Mouse (Mus musculus): ENCODE measurements around the gene Gpank1. TPM values are rescaled to one million over a fixed set of nuclear protein-coding genes. Genes with fewer than 3 reads are reported as not detected.
"Not testable (repeated sequence)": the region's sequence is repeated elsewhere in the genome, so short reads cannot be mapped to it uniquely, and the experiment has no call there.

Gpank1 gene
- total RNA-seq, 2 experiments from 2014 or later, result 15.9 to 49.4 TPM

- ATAC-seq (replicated peaks; ENCODE audit: low FRiP score, poor library complexity, severe bottlenecking), result no peak
Observed at GRCm38 (mm10) chr17:35096597-35096996, 24.7 kb upstream of the Gpank1 start.

GRCm38 (mm10) chr17:35097164-35097655 lies 24.0 kb upstream of the Gpank1 start:
- ATAC-seq (replicated peaks; ENCODE audit: low FRiP score, poor library complexity, severe bottlenecking), result no peak

- ATAC-seq (replicated peaks; ENCODE audit: low FRiP score, poor library complexity, severe bottlenecking), result no peak
Observed at GRCm38 (mm10) chr17:35100196-35100765, 21.0 kb upstream of the Gpank1 start.

GRCm38 (mm10) chr17:35101161-35101560 lies 20.1 kb upstream of the Gpank1 start:
- no peak for ATAC-seq (replicated peaks; ENCODE audit: low FRiP score, poor library complexity, severe bottlenecking)

- ATAC-seq (replicated peaks; ENCODE audit: low FRiP score, poor library complexity, severe bottlenecking), result no peak
Observed at GRCm38 (mm10) chr17:35102299-35102698, 19.0 kb upstream of the Gpank1 start.

- no peak for ATAC-seq (replicated peaks; ENCODE audit: low FRiP score, poor library complexity, severe bottlenecking)
Observed at GRCm38 (mm10) chr17:35103221-35103690, 18.0 kb upstream of the Gpank1 start.

- no peak for ATAC-seq (replicated peaks; ENCODE audit: low FRiP score, poor library complexity, severe bottlenecking)
Observed at GRCm38 (mm10) chr17:35104079-35104478, 17.2 kb upstream of the Gpank1 start.

- ATAC-seq (replicated peaks; ENCODE audit: low FRiP score, poor library complexity, severe bottlenecking), result peak; percentile 89
Observed at GRCm38 (mm10) chr17:35104754-35105153, 16.5 kb upstream of the Gpank1 start.

GRCm38 (mm10) chr17:35105740-35106389 lies 15.4 kb upstream of the Gpank1 start:
- peak; percentile 54 for ATAC-seq (replicated peaks; ENCODE audit: low FRiP score, poor library complexity, severe bottlenecking)

- no peak for ATAC-seq (replicated peaks; ENCODE audit: low FRiP score, poor library complexity, severe bottlenecking)
Observed at GRCm38 (mm10) chr17:35106522-35106921, 14.7 kb upstream of the Gpank1 start.

GRCm38 (mm10) chr17:35108097-35108496 lies 13.2 kb upstream of the Gpank1 start, which contains the start of gene Ly6g5c:
Gene Ly6g5c (plus strand): TSS chr17:35108279.
- no peak for ATAC-seq (replicated peaks; ENCODE audit: low FRiP score, poor library complexity, severe bottlenecking)

- ATAC-seq (replicated peaks; ENCODE audit: low FRiP score, poor library complexity, severe bottlenecking), result no peak
Observed at GRCm38 (mm10) chr17:35111774-35112173, 9.5 kb upstream of the Gpank1 start.

GRCm38 (mm10) chr17:35115046-35116019 lies 5.9 kb upstream of the Gpank1 start, which contains the start of gene Ly6g5b:
Gene Ly6g5b (minus strand): TSS chr17:35115428.
- no peak for ATAC-seq (replicated peaks; ENCODE audit: low FRiP score, poor library complexity, severe bottlenecking)

GRCm38 (mm10) chr17:35120745-35121142 lies 511 bp upstream of the Gpank1 start:
- ATAC-seq (replicated peaks; ENCODE audit: low FRiP score, poor library complexity, severe bottlenecking), result peak; percentile 52

GRCm38 (mm10) chr17:35121871-35122303 lies 632 bp downstream of the Gpank1 start, which contains the start of gene Csnk2b:
Gene Csnk2b (minus strand): TSS chr17:35122053.
- ATAC-seq (replicated peaks; ENCODE audit: low FRiP score, poor library complexity, severe bottlenecking), result 0 out of 2 replicates have a peak, but pooled peaks have one; percentile 0

GRCm38 (mm10) chr17:35123287-35123686 lies 2.0 kb downstream of the Gpank1 start:
- not testable (repeated sequence) for ATAC-seq (replicated peaks; ENCODE audit: low FRiP score, poor library complexity, severe bottlenecking)

GRCm38 (mm10) chr17:35124261-35124896 lies 3.1 kb downstream of the Gpank1 start:
- ATAC-seq (replicated peaks; ENCODE audit: low FRiP score, poor library complexity, severe bottlenecking), result not testable (repeated sequence)

- no peak for ATAC-seq (replicated peaks; ENCODE audit: low FRiP score, poor library complexity, severe bottlenecking)
Observed at GRCm38 (mm10) chr17:35125081-35125480, 3.8 kb downstream of the Gpank1 start.

GRCm38 (mm10) chr17:35125578-35125977 lies 4.3 kb downstream of the Gpank1 start:
- no peak for ATAC-seq (replicated peaks; ENCODE audit: low FRiP score, poor library complexity, severe bottlenecking)

Data from erythroid progenitor cell, adult 5-6 weeks (primary cell).